Mouse (Mus musculus): ENCODE data around the gene Gm12117.

Gm12117 gene

DNA sequence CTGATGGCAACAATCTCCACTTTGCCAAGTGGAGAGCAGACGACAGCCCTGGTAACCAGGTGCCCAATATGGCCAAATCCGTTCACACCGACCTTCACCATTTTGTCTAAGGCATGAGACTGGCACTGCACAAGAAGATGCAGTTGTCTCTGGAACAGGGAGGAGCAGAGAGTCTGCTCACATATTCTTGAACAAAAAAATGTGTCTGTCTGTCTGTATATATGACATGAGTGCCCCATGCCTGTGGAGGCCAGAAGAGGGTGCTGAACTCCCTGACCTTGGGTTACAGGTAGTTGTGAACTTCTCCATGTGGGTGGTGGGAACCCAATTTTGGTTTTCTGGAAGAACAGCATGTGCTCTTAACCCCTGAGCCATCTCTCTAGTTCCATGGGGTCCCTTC lies at the start of gene Gm12117:
TSS of gene Gm12117 (minus strand) at position 101 of the 400 bp plus-strand sequence.
- DNase-seq (ENCODE audit: low spot score in 2 of 2): no peak

DNA sequence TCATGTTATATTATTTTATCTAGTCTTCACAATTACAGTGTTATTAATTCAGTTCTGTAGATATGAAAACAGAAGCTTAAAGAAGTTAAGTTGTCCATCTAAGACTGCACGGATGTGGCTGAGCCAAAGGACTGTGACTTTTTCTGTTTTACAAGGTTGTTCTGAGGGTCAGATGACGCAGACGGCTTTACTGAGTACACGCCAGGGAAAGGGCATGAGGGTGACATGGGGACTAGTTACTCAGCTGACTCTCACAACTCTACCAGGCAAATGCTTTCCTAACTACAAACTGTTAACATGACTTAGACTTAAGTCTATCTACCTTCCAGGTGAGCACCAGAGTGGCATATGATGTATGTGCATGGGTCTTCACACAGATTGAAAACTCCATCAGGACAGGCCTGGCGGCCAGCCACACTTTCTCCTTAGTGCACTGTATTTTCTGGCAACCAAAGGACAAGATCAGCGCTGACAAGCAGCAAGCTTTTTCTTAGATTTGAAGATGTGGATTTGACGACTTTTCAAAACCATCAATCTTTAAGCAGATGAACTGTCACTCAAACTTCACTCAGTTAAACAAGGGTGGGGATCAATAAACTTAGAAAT lies 42.6 kb upstream of the Gm12117 start:
- no peak for DNase-seq (ENCODE audit: low spot score in 2 of 2)

DNA sequence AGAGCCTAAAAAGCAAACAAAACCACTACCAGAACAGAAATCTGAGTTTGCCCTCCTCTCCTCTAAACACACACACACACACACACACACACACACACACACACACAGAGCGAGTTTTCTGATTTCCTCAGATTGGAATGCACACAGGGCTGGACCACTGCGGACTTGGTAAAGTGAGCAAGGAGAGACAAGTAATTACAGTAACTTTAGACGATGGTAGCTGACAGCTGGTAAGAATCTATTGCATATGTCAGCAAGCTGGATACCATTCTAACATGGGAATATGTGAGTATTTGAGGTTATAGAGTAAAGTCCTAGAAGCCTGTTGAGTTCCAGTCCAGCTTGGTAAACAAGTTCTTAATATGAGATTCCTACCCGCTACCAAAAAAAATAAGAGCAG lies 33.0 kb upstream of the Gm12117 start:
- no peak for DNase-seq (ENCODE audit: low spot score in 2 of 2)

DNA sequence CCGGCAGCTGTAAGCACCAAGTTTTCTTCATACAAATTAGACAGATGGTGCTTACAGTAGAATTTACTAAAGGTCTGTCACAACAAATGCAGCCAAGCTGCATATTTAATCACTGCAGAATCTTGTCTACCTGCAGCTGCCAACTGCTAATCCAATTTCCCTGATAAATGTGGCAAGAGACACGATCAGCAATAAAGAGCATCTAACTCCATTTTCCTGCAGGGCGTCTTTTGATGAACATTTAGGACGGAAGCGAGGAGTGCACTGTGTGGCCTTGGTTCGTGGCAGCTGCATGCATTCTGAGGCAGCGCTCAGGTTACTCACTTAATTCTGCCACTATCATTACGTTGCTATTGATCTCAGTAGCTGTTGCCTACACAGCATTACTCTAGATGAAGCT lies 24.3 kb upstream of the Gm12117 start:
- no peak for DNase-seq (ENCODE audit: low spot score in 2 of 2)

DNA sequence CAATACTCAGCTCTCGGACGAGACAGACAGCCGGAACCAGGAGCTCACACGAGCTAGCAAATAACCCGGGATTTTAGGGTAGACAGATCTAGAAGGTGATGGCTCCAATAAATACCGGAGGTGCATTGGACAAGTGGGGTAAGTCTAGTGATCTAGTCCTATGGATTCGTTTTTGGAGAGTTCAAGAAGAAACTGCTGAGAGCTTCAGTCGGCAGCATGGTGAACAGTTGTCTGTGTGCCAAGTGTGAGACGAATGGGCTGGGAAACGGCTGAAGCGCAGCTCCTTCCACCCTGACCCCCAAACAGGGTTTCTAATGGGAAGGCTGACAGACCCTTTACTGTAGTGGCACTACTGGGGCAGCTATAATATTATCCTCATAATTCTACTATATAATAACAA lies 22.8 kb upstream of the Gm12117 start:
- DNase-seq (ENCODE audit: low spot score in 2 of 2): no peak

DNA sequence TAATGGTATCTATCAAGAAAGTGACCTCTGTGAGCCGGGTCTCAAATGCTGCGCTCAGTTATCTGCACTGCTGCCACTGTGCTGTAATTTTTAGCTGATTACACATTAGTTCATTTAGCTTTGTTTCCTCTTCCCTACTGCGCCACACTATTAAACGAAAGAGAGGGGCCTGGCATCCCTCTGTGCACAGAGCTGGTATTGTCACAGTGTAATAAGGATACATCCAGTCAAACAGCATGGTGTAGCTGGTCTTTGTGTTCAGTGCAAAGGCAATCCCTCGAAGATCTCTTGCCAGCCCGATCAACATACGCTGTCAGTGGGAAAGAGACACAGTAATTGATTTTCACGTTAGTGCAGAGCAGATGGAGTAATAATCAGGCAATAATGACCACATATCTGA lies 20.6 kb upstream of the Gm12117 start:
- DNase-seq (ENCODE audit: low spot score in 2 of 2): no peak

DNA sequence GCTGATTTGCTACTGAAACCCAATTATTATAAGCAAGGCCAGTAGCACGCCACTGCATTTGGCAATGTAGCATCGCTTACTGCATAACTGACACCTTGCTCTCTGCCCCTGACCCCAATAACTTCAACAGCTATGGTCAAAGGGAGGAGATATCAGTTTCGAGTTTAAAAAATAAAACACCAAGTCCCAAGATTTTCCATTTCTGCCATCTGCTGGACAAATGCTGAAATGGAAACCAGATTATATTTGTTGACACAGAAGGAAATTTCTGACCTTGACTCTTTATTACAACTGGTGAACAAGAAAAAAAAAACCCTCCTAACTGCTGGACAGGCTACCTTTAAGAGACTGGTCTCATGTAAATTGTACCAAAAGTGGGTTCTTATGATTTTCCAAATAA lies 18.9 kb upstream of the Gm12117 start:
- DNase-seq (ENCODE audit: low spot score in 2 of 2): no peak

DNA sequence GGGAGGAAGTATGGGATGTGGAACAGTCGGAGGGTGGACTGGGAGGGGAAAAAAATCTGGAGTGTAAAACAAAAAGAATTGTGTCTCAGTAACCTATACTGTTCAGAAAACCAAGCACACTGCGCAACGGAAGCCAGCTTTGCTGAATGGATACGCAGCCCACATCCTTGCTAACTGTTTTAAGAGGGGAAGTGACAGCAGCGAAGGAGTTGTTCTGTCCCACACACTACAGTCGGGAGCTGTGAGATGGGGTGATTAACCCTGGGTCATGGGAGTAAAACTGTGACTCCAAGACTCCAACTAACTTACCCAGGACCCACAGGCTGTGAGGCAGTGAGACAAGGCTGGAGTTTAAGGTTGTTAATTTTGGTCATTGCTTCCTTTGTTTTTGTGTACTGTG lies 17.5 kb upstream of the Gm12117 start:
- no peak for DNase-seq (ENCODE audit: low spot score in 2 of 2)

DNA sequence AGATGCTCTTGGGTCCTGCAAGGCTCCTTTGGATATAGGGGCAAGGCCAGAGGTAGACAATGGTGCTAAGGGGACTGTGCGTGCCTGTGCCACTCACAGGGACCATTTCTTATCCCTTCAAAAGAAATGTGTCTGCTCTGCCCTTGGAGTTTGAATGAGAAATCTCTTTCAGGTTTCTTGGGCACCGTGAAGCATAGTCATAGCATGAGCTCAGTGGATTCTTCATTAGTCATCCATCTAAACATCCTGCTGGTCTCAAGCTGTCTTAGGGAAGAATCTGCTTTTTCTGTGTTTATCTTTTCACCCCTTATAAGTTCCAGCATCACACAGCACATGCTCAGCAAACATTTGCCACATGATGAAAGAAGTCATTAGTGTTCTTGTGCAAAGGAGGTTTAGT lies 2.0 kb upstream of the Gm12117 start:
- no peak for DNase-seq (ENCODE audit: low spot score in 2 of 2)

DNA sequence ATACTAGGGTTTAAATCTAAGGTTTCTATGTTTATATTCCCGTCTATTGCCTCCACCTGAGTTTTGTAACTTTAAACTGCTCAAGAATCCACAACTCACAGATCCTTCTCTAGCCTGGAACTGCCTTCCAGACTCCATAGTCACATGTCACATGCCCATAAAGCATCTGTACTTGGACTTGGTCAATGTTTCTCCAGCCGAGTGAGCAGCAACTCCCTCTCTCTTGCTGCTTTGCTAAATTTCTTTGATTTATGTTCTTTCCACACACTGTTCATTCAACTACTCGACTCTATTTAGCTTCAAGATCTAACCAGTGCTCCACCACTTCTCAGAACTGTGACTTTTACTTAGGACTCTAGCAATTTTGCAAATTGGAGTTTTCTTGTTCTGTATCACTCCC lies 1.7 kb downstream of the Gm12117 start:
- no peak for DNase-seq (ENCODE audit: low spot score in 2 of 2)

DNA sequence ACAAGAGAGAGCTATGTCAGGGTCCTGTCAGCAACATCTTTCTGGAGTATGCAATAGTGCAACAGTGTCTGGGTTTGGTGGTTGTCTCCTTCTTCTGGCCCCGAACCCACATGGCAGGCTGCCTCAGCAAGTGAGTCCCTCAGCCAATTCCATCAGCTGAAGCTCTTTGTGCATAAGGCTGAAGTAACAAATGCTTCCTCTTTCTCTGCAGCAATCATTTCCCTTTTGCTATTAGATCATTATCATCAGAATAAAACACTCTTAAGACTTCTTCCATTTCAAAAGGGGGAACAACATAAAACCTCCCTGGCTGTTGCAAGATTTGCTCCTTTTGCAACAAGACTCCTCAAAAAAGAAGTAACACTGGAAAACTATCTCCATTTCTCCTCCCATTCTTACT lies 2.2 kb downstream of the Gm12117 start:
- no peak for DNase-seq (ENCODE audit: low spot score in 2 of 2)

DNA sequence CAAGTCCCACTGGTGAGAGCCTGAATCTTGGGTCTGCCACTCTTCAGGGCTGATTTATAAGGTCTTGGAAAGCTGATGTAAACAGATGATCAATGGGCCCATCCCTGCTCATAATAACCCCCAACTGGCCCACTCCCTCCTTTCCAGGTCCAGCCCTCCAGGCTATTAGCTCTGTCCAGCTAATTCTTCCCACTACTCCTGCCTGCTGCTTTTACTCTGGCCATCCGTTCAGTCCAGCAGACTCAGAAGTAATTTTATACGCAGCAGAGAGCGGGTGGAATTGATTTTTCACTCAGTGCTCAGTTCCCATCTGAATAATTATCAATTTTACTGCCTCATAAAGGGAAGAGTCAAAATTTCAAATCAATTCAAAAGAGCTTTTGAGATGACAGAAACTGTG lies 36.2 kb downstream of the Gm12117 start:
- DNase-seq (ENCODE audit: low spot score in 2 of 2): no peak

DNA sequence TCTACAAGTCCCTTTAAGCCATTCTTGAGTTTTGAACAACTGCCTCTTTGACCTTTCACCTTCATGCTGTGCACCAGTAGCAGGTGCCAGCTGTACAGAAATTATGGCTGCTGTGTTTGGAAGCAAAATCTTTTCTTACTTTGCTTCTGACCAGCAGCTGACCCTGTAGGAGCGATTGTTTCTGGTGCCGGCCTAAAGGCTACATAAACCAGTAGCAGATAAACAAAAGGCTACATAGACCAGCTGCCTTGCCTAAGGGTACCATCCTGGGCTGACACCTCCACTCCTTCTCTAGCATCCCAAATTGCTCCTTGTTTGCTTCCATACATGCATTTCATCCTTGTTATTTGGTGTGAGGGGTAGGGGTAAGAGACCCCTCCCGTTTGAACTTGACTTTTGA lies 42.4 kb downstream of the Gm12117 start:
- no peak for DNase-seq (ENCODE audit: low spot score in 2 of 2)

DNA sequence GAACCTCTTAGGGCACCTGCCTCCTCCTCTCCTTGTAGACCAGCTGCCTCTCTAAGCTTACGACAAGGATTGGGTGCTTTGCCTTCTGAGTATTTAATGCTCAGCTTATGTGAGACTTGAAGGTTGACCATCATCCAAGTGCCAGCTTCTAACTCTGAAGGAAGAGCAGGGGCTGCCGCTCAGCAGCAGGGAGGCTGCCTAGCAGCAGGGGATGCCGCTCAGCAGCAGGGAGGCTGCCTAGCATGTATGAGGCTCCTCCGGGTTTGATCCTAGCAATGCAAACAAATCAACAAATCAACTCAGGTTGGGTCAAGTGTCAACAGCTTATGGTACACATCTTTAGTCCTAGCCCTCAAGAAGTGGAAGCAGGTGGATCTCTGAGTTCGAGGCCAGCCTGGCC lies 44.5 kb downstream of the Gm12117 start:
- no peak for DNase-seq (ENCODE audit: low spot score in 2 of 2)

DNA sequence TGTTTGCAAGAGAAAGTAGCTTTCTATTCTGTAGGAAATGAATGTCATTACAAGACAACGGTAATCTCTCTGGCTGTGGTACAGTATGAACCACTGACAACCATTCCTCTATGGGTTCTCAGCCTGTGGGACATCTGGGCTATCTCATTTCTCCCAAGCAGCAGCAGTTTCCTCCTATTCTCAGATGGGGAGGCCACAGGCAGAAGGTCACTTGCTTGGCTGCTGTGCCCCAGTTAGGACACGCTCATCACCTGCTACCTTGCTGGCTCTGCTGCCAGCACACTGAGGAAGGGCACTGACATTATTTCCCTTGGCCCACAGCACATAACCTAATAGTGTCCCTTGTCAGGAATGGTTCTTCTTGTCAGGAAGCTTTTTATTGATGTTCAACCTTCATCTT lies 48.4 kb downstream of the Gm12117 start:
- DNase-seq (ENCODE audit: low spot score in 2 of 2): no peak

DNA sequence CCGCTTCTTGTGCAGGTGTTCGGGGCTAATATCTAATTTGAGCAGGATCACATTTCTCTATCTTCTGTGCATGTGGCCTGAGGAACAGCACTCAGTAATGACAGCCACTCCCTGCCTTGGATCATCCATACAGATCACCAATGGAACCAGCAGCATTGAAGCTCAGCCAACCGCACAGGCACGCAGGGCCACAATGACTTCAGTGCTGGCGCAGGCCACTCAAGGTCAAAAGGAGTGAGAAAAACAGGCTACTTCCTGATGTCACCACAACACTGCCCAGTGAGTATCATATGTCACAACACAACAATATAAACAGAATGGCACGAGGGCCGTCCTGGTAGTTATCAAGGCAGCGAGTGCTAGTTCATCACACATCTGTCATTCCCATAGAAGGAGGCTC lies 50.0 kb downstream of the Gm12117 start:
- no peak for DNase-seq (ENCODE audit: low spot score in 2 of 2)
